Mouse (Mus musculus): ENCODE results near the gene Sncb. TPM values are rescaled to one million over a fixed set of nuclear protein-coding genes. Genes with fewer than 3 reads are reported as not detected.
"Not testable (repeated sequence)": the region's sequence is repeated elsewhere in the genome, so short reads cannot be mapped to it uniquely, and the experiment has no call there.

Sncb gene
- polyA plus RNA-seq, 1 experiment from 2014 or later = 97.6 TPM

DNA sequence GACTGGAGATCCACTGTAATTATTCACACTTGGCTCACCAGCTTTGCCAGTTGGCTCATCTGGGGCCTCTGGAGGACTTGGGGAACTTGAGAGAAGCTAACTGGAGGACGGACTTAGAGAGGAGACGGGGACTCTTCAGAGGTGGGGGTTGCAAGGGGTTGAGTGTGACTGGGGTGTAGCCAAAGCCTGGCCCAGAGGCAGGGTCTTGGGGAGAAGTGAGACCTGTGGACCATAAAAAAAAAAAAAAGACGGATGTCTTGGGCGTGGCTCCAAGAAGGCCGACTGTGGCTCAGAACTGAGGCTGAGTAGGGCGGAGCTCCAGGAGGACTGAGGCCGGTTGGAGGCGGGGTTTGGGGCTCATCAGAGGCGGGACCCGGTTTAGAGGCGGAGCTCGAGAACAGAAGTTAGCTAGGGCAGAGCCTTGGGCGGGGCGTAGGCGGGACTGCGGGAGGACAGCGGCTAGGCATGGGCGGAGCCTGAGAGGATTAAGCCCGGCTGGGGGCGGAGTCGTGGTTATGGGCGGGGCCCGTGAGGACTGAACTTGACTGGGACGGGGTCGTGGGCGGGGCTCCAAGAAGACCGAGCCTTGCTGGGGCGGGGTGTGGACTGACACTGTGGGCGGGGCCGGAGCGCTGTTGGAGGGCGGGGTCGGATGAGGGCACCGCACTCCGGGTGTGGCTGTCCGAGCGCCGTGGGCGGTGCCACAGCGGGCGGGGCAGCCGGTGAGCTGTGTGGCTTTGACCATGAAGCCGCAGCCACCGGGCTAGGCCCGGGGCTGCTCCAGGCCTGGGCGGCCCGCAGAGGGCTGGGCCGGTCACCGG is 22.6 kb upstream of the Sncb start, which contains the start of gene Tspan17:
Gene Tspan17 (plus strand): TSS at position 638 of the 821 bp plus-strand sequence.
- 3% methylated on average over 46 of the region's 49 CpGs for WGBS
- Histone ChIP-seq H3K4me1 (ENCODE audit: control insufficient read depth, insufficient read depth, low read length) (no peaks in the 10 kb centered on the region; the same call in 1 of the 2 replicates), H3K4me2 (ENCODE audit: low read length) (peak within 1 kb of the TSS; percentile 97), H3K9ac (ENCODE audit: low read depth, low read length) (peak within 1 kb of the TSS; percentile 77), H3K27ac (ENCODE audit: low read length) (peak within 1 kb of the TSS; percentile 32; the same call in 1 of the 2 replicates), H3K4me3 (ENCODE audit: low read depth, low read length) (peak within 1 kb of the TSS; percentile 68), H3K9me3 (replicated peaks; ENCODE audit: control insufficient read depth, low read length, poor library complexity, severe bottlenecking) (no peaks in the 10 kb centered on the region), H3K36me3 (ENCODE audit: control insufficient read depth, insufficient read depth, low read length) (no peaks in the 10 kb centered on the region), H3K27me3 (ENCODE audit: control insufficient read depth, insufficient read depth, low read depth, low read length) (peaks cover 3% of the 10 kb centered on the region)
- ATAC-seq = peak; percentile 79

DNA sequence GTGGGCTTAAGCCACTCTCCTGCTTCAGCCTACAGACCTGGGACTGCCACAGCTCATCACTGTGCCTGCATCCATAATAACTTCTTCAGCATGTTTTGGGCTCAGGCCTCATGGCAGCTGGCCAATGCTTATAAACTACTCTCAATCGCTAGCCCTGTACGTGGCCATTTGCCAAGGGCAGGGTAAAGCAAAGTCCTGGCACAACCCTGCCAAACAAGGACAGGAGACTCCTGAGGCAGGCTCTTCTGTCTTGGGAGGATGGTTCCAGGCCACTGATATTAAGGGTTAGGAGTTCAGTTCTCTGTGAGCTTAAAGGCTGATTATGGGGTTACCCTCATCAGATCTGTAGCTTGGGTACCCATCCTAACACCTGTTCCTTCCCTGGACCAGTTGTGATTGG is 21.2 kb upstream of the Sncb start:
- 77% methylated on average over 2 of the region's 2 CpGs for WGBS
- not testable (repeated sequence) for H3K4me3 ChIP-seq (ENCODE audit: low read depth, low read length); H3K27ac ChIP-seq (ENCODE audit: low read length); H3K4me1 ChIP-seq (ENCODE audit: control insufficient read depth, insufficient read depth, low read length); H3K9me3 ChIP-seq (replicated peaks; ENCODE audit: control insufficient read depth, low read length, poor library complexity, severe bottlenecking); H3K4me2 ChIP-seq (ENCODE audit: low read length); H3K27me3 ChIP-seq (ENCODE audit: control insufficient read depth, insufficient read depth, low read depth, low read length); ATAC-seq; H3K36me3 ChIP-seq (ENCODE audit: control insufficient read depth, insufficient read depth, low read length); H3K9ac ChIP-seq (ENCODE audit: low read depth, low read length)

GRCm38 (mm10) chr13:54783698-54784097 is 17.3 kb upstream of the Sncb start, which contains the start of gene Eif4e1b:
Eif4e1b (plus strand) TSS chr13:54783998.
- Histone ChIP-seq H3K36me3 (ENCODE audit: control insufficient read depth, insufficient read depth, low read length) (no peaks in the 10 kb centered on the region), H3K27ac (ENCODE audit: low read length) (no peak within 1 kb of the TSS), H3K9ac (ENCODE audit: low read depth, low read length) (no peak within 1 kb of the TSS), H3K9me3 (replicated peaks; ENCODE audit: control insufficient read depth, low read length, poor library complexity, severe bottlenecking) (no peaks in the 10 kb centered on the region), H3K27me3 (ENCODE audit: control insufficient read depth, insufficient read depth, low read depth, low read length) (no peaks in the 10 kb centered on the region), H3K4me1 (ENCODE audit: control insufficient read depth, insufficient read depth, low read length) (no peaks in the 10 kb centered on the region), H3K4me3 (ENCODE audit: low read depth, low read length) (no peak within 1 kb of the TSS), H3K4me2 (ENCODE audit: low read length) (no peak within 1 kb of the TSS)
- 85% methylated on average over 4 of the region's 4 CpGs for WGBS
- ATAC-seq = no peak

GRCm38 (mm10) chr13:54783235-54783634 is 16.8 kb upstream of the Sncb start:
- Histone ChIP-seq H3K4me1 (ENCODE audit: control insufficient read depth, insufficient read depth, low read length) (no peaks in the 10 kb centered on the region), H3K4me2 (ENCODE audit: low read length) (no peak overlapping the region), H3K27ac (ENCODE audit: low read length) (no peak overlapping the region), H3K27me3 (ENCODE audit: control insufficient read depth, insufficient read depth, low read depth, low read length) (no peaks in the 10 kb centered on the region), H3K36me3 (ENCODE audit: control insufficient read depth, insufficient read depth, low read length) (no peaks in the 10 kb centered on the region), H3K4me3 (ENCODE audit: low read depth, low read length) (no peak overlapping the region), H3K9ac (ENCODE audit: low read depth, low read length) (no peak overlapping the region), H3K9me3 (replicated peaks; ENCODE audit: control insufficient read depth, low read length, poor library complexity, severe bottlenecking) (no peaks in the 10 kb centered on the region)
- no peak for ATAC-seq
- 50% methylated on average over 2 of the region's 2 CpGs for WGBS

- no peaks in the 10 kb centered on the region for H3K27me3 ChIP-seq (ENCODE audit: control insufficient read depth, insufficient read depth, low read depth, low read length)
- no peak overlapping the region for H3K9ac ChIP-seq (ENCODE audit: low read depth, low read length)
- no peaks in the 10 kb centered on the region for H3K9me3 ChIP-seq (replicated peaks; ENCODE audit: control insufficient read depth, low read length, poor library complexity, severe bottlenecking)
- no peak overlapping the region for H3K4me3 ChIP-seq (ENCODE audit: low read depth, low read length)
- no peak for ATAC-seq
- H3K4me1 ChIP-seq (ENCODE audit: control insufficient read depth, insufficient read depth, low read length) = no peaks in the 10 kb centered on the region
- no peak overlapping the region for H3K4me2 ChIP-seq (ENCODE audit: low read length)
- 94% methylated on average over 3 of the region's 3 CpGs for WGBS
- H3K36me3 ChIP-seq (ENCODE audit: control insufficient read depth, insufficient read depth, low read length) = no peaks in the 10 kb centered on the region
- no peak overlapping the region for H3K27ac ChIP-seq (ENCODE audit: low read length)
Measured at GRCm38 (mm10) chr13:54781086-54781485, 14.7 kb upstream of the Sncb start.

DNA sequence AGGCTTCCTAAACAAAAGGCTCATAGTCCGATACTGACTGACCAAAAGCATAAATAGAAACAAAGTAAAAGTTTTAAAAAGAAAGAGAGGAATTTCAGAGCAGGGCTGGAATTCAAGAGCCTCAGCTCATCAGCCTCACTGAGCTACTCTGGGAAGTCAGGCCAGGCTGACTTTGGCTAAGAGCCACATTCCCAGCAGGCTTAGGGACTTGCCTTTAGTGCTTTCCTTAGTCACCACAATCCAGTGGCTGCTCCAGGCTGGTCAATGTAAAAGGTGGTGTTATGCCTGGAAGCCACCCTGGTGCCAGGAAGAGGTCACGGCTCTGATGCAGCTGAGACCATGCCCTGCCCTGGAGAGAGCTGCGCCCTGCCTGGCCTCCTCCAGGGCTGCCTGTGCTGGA is 14.2 kb upstream of the Sncb start:
- Histone ChIP-seq H3K4me3 (ENCODE audit: low read depth, low read length) (no peak overlapping the region), H3K4me2 (ENCODE audit: low read length) (no peak overlapping the region), H3K36me3 (ENCODE audit: control insufficient read depth, insufficient read depth, low read length) (no peaks in the 10 kb centered on the region), H3K4me1 (ENCODE audit: control insufficient read depth, insufficient read depth, low read length) (no peaks in the 10 kb centered on the region), H3K9ac (ENCODE audit: low read depth, low read length) (no peak overlapping the region), H3K9me3 (replicated peaks; ENCODE audit: control insufficient read depth, low read length, poor library complexity, severe bottlenecking) (no peaks in the 10 kb centered on the region), H3K27me3 (ENCODE audit: control insufficient read depth, insufficient read depth, low read depth, low read length) (no peaks in the 10 kb centered on the region), H3K27ac (ENCODE audit: low read length) (no peak overlapping the region)
- WGBS = 66% methylated on average over 3 of the region's 3 CpGs
- peak; percentile 28; the same call in 1 of the 2 replicates for ATAC-seq

DNA sequence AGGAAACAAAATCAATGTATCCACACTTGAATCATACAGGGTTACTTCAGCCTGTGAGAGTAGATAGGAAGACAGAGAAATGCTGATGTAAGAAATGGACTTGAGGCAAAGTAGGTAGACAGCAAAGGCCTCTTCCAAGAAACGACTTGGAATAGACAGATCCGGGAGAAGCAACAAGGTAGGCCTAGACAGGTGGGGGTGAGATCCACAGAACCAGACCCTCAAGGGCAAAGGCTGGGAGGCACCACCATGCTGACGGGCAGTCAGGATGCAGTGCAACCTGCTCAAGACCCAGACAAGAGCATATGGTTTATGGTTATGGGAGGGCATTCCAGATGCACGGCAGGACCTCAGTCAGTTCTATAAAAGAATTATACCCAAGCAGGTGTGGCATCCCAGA is 617 bp upstream of the Sncb start:
- Histone ChIP-seq H3K9ac (ENCODE audit: low read depth, low read length) (peak overlapping the region; percentile 82; the same call in 1 of the 2 replicates), H3K4me3 (ENCODE audit: low read depth, low read length) (no peak overlapping the region), H3K4me2 (ENCODE audit: low read length) (peak overlapping the region; percentile 82), H3K9me3 (replicated peaks; ENCODE audit: control insufficient read depth, low read length, poor library complexity, severe bottlenecking) (no peaks in the 10 kb centered on the region), H3K27ac (ENCODE audit: low read length) (peak overlapping the region; percentile 81; the same call in 1 of the 2 replicates), H3K27me3 (ENCODE audit: control insufficient read depth, insufficient read depth, low read depth, low read length) (peaks cover 20% of the 10 kb centered on the region), H3K36me3 (ENCODE audit: control insufficient read depth, insufficient read depth, low read length) (no peaks in the 10 kb centered on the region), H3K4me1 (ENCODE audit: control insufficient read depth, insufficient read depth, low read length) (peaks cover 19% of the 10 kb centered on the region)
- WGBS = 93% methylated on average over 4 of the region's 4 CpGs
- no peak for ATAC-seq

GRCm38 (mm10) chr13:54765281-54766191 is 859 bp downstream of the Sncb start:
- Histone ChIP-seq H3K4me2 (ENCODE audit: low read length) (peak overlapping the region; percentile 82), H3K9me3 (replicated peaks; ENCODE audit: control insufficient read depth, low read length, poor library complexity, severe bottlenecking) (no peaks in the 10 kb centered on the region), H3K27ac (ENCODE audit: low read length) (peak overlapping the region; percentile 81), H3K4me3 (ENCODE audit: low read depth, low read length) (peak overlapping the region; percentile 72), H3K4me1 (ENCODE audit: control insufficient read depth, insufficient read depth, low read length) (peaks cover 20% of the 10 kb centered on the region), H3K36me3 (ENCODE audit: control insufficient read depth, insufficient read depth, low read length) (no peaks in the 10 kb centered on the region), H3K27me3 (ENCODE audit: control insufficient read depth, insufficient read depth, low read depth, low read length) (peaks cover 20% of the 10 kb centered on the region), H3K9ac (ENCODE audit: low read depth, low read length) (peak overlapping the region; percentile 82)
- peak; percentile 74 for ATAC-seq
- 5% methylated on average over 44 of the region's 44 CpGs for WGBS
